8 mouse cellular contexts compared by ENCODE assay signal in the genomic region with DNA sequence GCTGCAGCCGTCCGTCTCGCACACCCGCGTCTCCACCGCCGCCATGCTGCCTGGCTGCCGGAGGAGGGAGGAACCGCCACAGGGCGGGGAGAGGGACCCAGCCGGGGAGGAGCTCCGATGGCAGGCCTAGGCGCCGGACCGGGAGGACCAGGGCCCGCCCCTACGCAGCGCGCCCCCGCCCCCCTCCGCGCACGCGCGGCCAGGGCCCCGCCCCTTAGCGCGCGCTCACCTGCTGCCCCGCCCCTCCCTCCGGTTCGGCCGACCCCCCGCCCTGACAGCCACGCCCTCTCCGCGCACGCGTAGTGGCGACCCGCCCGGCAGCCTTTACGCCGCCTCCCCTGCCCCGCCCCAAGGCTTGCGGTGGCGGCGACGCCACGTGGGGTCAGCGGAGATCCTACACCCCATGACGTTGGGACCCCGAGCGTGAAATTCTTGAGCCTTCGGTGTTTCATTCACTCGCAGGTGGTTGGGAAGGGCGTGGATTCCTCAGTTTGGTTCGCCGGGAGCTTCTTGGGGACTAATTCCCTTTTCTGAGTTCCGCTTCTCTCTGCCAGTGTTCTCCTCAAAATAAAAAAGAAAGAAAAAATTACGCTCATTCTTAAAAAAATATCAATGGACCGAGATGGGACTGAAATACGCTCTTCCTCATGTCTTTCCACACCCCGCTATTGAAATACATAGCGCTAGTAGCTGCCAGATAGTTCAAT. TPM values are rescaled to one million over a fixed set of nuclear protein-coding genes. Genes with fewer than 3 reads are reported as not detected.
DNase-seq lines count a peak whose midpoint lies in the region; ATAC-seq lines count a peak whose summit lies in the region.

A gene (minus strand): TSS at position 189 of the 707 bp plus-strand sequence.

- H3K9ac ChIP-seq in intestine, embryonic 14.5 days (ENCODE audit: low read length), result peak within 1 kb of the TSS; percentile 86

- intact Hi-C loops in left cerebral cortex, postnatal 14 days (cut with DNase I), result loop anchor here (10.0 kb wide), 1 partner anchor 585 kb away; a partner anchor contains a TSS

- peak within 1 kb of the TSS; percentile 73 for H3K4me2 ChIP-seq in intestine, embryonic 14.5 days (ENCODE audit: low read length)

- peaks cover 8% of the 10 kb centered on the region for H3K4me1 ChIP-seq in intestine, embryonic 14.5 days (replicated peaks; ENCODE audit: control insufficient read depth, insufficient read depth, low read length)

- no peaks in the 10 kb centered on the region for H3K9me3 ChIP-seq in intestine, embryonic 14.5 days (ENCODE audit: control insufficient read depth, low read length)

- ATAC-seq in intestine, embryonic 14.5 days (replicated peaks; ENCODE audit: low FRiP score, low TSS enrichment, low read depth), result peak; percentile 99

- peak within 1 kb of the TSS; percentile 59 for H3K27ac ChIP-seq in intestine, embryonic 14.5 days (ENCODE audit: low read depth)

- H3K4me3 ChIP-seq in intestine, embryonic 14.5 days (ENCODE audit: low read depth, low read length), result peak within 1 kb of the TSS; percentile 87

- peaks cover 7% of the 10 kb centered on the region; the same call in 1 of the 2 replicates for H3K36me3 ChIP-seq in intestine, embryonic 14.5 days (ENCODE audit: control insufficient read depth, insufficient read depth, low read length)

- WGBS in intestine, embryonic 14.5 days, result under 1% methylated on average over 58 of the region's 65 CpGs

- DNase-seq in adrenal gland, adult (ENCODE audit: inconsistent age in 2 of 2, low spot score in 1 of 2), result peak; percentile 97 to 99
- peak; percentile 95 for DNase-seq in embryo, embryonic 10.5 days (ENCODE audit: low spot score)
- peak; percentile 97 for DNase-seq in gastrocnemius, postnatal 25 days
- peak; percentile 98 for DNase-seq in intestine, embryonic 14.5 days (ENCODE audit: low spot score)
- peak; percentile 92 to 94 for DNase-seq in left cerebral cortex, postnatal 14 days (ENCODE audit: low spot score in 2 of 2)
- peak; percentile 96 for DNase-seq in mesoderm, embryonic 11.5 days (ENCODE audit: low read depth, low spot score)
- peak; percentile 89 to 91 for DNase-seq in right cerebral cortex, postnatal 36 days (ENCODE audit: low spot score in 2 of 2)
- peak; percentile 98 for DNase-seq in yolk sac, embryonic 10.5 days (ENCODE audit: low spot score)

- no peaks in the 10 kb centered on the region for H3K27me3 ChIP-seq in intestine, embryonic 14.5 days (replicated peaks; ENCODE audit: control insufficient read depth, insufficient read depth, low read length)

RNA-seq across cellular contexts. Expression of the gene that starts here (rescaled TPM):
- 10 to 100 TPM; 40.4 to 46.1 TPM for total RNA-seq in gastrocnemius, postnatal 25 days (2021)
- 63.5 and 63.8 TPM in 2 replicates for polyA plus RNA-seq in intestine, embryonic 14.5 days (2014; fragmentation: Nextera tagmentation; extraction: Ambion mirVana)
- total RNA-seq in left cerebral cortex, postnatal 14 days (2021), result 10 to 100 TPM; 40.7 to 41.9 TPM

Comparison
In these comparisons a context has a peak if more than half of its experiments do, and no peak if none do; other contexts are left out.
1. Peak in every context shown above with its lines: DNase-seq, ATAC-seq, H3K4me3 ChIP-seq and H3K27ac ChIP-seq.